ENCODE assay signal across 9 mouse cellular contexts in genomic region chr7:51627001-51627631, GRCm38 (mm10). TPM values are rescaled to one million over a fixed set of nuclear protein-coding genes. Genes with fewer than 3 reads are reported as not detected.
DNase-seq lines count a peak whose midpoint lies in the region; ATAC-seq lines count a peak whose summit lies in the region.
"Had no signal": no experiment of that assay in that cellular context is flagged by ENCODE, and none has a peak within 500 bp of the region (broad histone marks: within the 10 kb centered on the region; RNA-seq: fewer than 3 reads in every experiment).

No protein-coding gene starts in this region.

- no peaks in the 10 kb centered on the region for H3K36me3 ChIP-seq in forebrain, embryonic 13.5 days (ENCODE audit: poor library complexity, severe bottlenecking)
- no peaks in the 10 kb centered on the region for H3K36me3 ChIP-seq in midbrain, embryonic 10.5 days

- no peaks in the 10 kb centered on the region for H3K9me3 ChIP-seq in forebrain, embryonic 13.5 days (replicated peaks)
- no peaks in the 10 kb centered on the region for H3K9me3 ChIP-seq in midbrain, embryonic 10.5 days (replicated peaks)

- H3K4me1 ChIP-seq in forebrain, embryonic 13.5 days, result peaks cover 20% of the 10 kb centered on the region
- peaks cover 23% of the 10 kb centered on the region for H3K4me1 ChIP-seq in midbrain, embryonic 10.5 days

- under 1% methylated on average over 26 of the region's 26 CpGs for WGBS in forebrain, embryonic 13.5 days
- WGBS in midbrain, embryonic 10.5 days, result under 1% methylated on average over 26 of the region's 26 CpGs

- peak overlapping the region; percentile 72 for H3K9ac ChIP-seq in forebrain, embryonic 13.5 days

- peak overlapping the region; percentile 41 for H3K4me3 ChIP-seq in forebrain, embryonic 13.5 days
- peak overlapping the region; percentile 46 for H3K4me3 ChIP-seq in midbrain, embryonic 10.5 days

- peak; percentile 84 for ATAC-seq in forebrain, embryonic 13.5 days
- ATAC-seq: Patski had no signal

- peaks cover 60% of the 10 kb centered on the region for H3K27me3 ChIP-seq in forebrain, embryonic 13.5 days
- H3K27me3 ChIP-seq in midbrain, embryonic 10.5 days (ENCODE audit: low read depth, poor library complexity, severe bottlenecking), result peaks cover 98% of the 10 kb centered on the region

- peak; percentile 45 to 47 for DNase-seq in right cerebral cortex, postnatal 10 days (ENCODE audit: low spot score in 2 of 2)
- no peak for DNase-seq in right cerebral cortex, postnatal 36 days (ENCODE audit: low spot score in 2 of 2)
- peak; percentile 61 for DNase-seq in midbrain, embryonic 10.5 days (ENCODE audit: low spot score)
- no peak for DNase-seq in spleen, postnatal 10 days (ENCODE audit: low spot score in 2 of 2)
- no peak for DNase-seq in cerebellum, adult 11-12 months
- no peak for DNase-seq in spleen, postnatal 4 days (ENCODE audit: low spot score in 2 of 2)
- DNase-seq: cerebellum, postnatal 36 days had no signal

- peak overlapping the region; percentile 92 for H3K27ac ChIP-seq in forebrain, embryonic 13.5 days
- peak overlapping the region; percentile 74 for H3K27ac ChIP-seq in midbrain, embryonic 10.5 days (replicated peaks)

- H3K4me2 ChIP-seq in forebrain, embryonic 13.5 days, result peak overlapping the region; percentile 61

RNA-seq across cellular contexts. Expression of gene Slc17a6, which starts 5.3 kb away (rescaled TPM):
- 43.7 and 49.4 TPM in 2 replicates for polyA plus RNA-seq in forebrain, embryonic 13.5 days (2015; fragmentation: Nextera tagmentation; extraction: Ambion mirVana)
- polyA plus RNA-seq in midbrain, embryonic 10.5 days (2016; fragmentation: Nextera tagmentation; extraction: Ambion mirVana), result 6.6 and 15.8 TPM in 2 replicates
- polyA plus RNA-seq: Patski had no signal

Comparison
In these comparisons a context has a peak if more than half of its experiments do, and no peak if none do; other contexts are left out.
1. DNase-seq: peak in right cerebral cortex, postnatal 10 days (2 of 2) and midbrain, embryonic 10.5 days (single experiment); none in right cerebral cortex, postnatal 36 days (0 of 2), spleen, postnatal 10 days (0 of 2), cerebellum, adult 11-12 months (single experiment) and spleen, postnatal 4 days (0 of 2).